Mouse (Mus musculus) bone marrow macrophage, adult 2 months (primary cell): ENCODE results near the gene Nprl3.
"Not testable (repeated sequence)": the region's sequence is repeated elsewhere in the genome, so short reads cannot be mapped to it uniquely, and the experiment has no call there.

Experiments used
- CTCF ChIP-seq: IDR thresholded peaks from 2 replicates; pipeline ENCODE4 v1.5.1; 2012; ENCODE audit warnings: low read depth, mild to moderate bottlenecking, low read length, moderate library complexity
- POLR2A ChIP-seq: IDR thresholded peaks from 2 replicates; pipeline ENCODE4 v1.6.1; 2012; ENCODE audit warnings: mild to moderate bottlenecking, low read depth, low read length, borderline replicate concordance

DNA sequence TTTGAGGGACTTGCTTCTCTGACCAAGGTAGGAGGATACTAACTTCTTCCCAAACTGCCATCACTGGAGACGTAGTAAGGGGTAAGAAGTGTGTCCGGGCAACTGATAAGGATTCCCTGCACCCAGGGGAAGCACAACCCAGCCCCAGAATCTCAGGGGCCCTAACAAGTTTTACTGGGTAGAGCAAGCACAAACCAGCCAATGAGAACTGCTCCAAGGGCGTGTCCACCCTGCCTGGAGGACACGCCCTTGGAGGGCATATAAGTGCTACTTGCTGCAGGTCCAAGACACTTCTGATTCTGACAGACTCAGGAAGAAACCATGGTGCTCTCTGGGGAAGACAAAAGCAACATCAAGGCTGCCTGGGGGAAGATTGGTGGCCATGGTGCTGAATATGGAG is 28.7 kb upstream of the Nprl3 start, which contains the start of gene Hba-a2:
- not testable (repeated sequence) for TF ChIP-seq CTCF, POLR2A
